Mouse (Mus musculus) hindbrain, embryonic 13.5 days (tissue): ENCODE measurements around the gene Cadm1. TPM values are rescaled to one million over a fixed set of nuclear protein-coding genes. Genes with fewer than 3 reads are reported as not detected.

ENCODE experiments used
- ATAC-seq: fragments of 200-750 bp; cut with Nextera tagmentation; 2 replicates; pipeline ENCODE4 v1.8.0; 2017; ENCODE audit warnings: moderate TSS enrichment; ENCODE audit not compliant: low FRiP score
- H3K27ac ChIP-seq: fragments of 300-500 bp; sonication (generic); 2 replicates; pipeline ENCODE4 v1.5.1; 2015; ENCODE audit warnings: inconsistent platforms, mild to moderate bottlenecking, moderate library complexity
- H3K27me3 ChIP-seq: fragments of 300-500 bp; sonication (generic); 2 replicates; pipeline ENCODE4 v1.6.1; 2015; ENCODE audit warnings: mild to moderate bottlenecking, inconsistent platforms
- H3K36me3 ChIP-seq: fragments of 300-500 bp; sonication (generic); 2 replicates; pipeline ENCODE4 v1.6.1; 2015; ENCODE audit warnings: mild to moderate bottlenecking, inconsistent platforms
- H3K4me1 ChIP-seq: fragments of 300-500 bp; sonication (generic); replicated peaks from 2 replicates; pipeline ENCODE4 v1.6.1; 2015; ENCODE audit warnings: inconsistent platforms
- H3K4me2 ChIP-seq: fragments of 300-500 bp; sonication (generic); 2 replicates; pipeline ENCODE4 v1.6.1; 2015; ENCODE audit warnings: inconsistent platforms, mild to moderate bottlenecking, moderate library complexity
- H3K4me3 ChIP-seq: fragments of 300-500 bp; sonication (generic); 2 replicates; pipeline ENCODE4 v1.5.1; 2015; ENCODE audit warnings: mild to moderate bottlenecking, inconsistent platforms
- H3K9ac ChIP-seq: fragments of 300-500 bp; sonication (generic); 2 replicates; pipeline ENCODE4 v1.6.1; 2015; ENCODE audit warnings: mild to moderate bottlenecking, inconsistent platforms
- H3K9me3 ChIP-seq: fragments of 300-500 bp; sonication (generic); 2 replicates; pipeline ENCODE4 v1.6.1; 2016; ENCODE audit warnings: inconsistent platforms
- WGBS: fragments of 180-500 bp; shearing (Covaris S2); methylation state at CpG from one replicate; pipeline ENCODE4 v1.1.7; 2015; 5-methylcytosine and 5-hydroxymethylcytosine counted together
- polyA plus RNA-seq: library from polyadenylated mRNA; unstranded; fragments of >200 nt; fragmentation: Nextera tagmentation; extraction: Ambion mirVana; gene quantifications from 2 replicates; pipeline ENCODE4 v1.2.1, GENCODE M21; 2015

The Cadm1 gene
- polyA plus RNA-seq, 1 experiment from 2014 or later = 180 TPM

GRCm38 (mm10) chr9:47703026-47703876, 173.3 kb downstream of the Cadm1 start:
- no peaks in the 10 kb centered on the region for H3K27me3 ChIP-seq
- H3K9ac ChIP-seq = no peak overlapping the region
- H3K4me3 ChIP-seq = no peak overlapping the region
- no peaks in the 10 kb centered on the region for H3K9me3 ChIP-seq
- no peaks in the 10 kb centered on the region for H3K36me3 ChIP-seq
- WGBS = 89% methylated on average over 19 of the region's 19 CpGs
- no peak overlapping the region for H3K4me2 ChIP-seq
- H3K4me1 ChIP-seq = peaks cover 38% of the 10 kb centered on the region
- no peak for ATAC-seq
- H3K27ac ChIP-seq = no peak overlapping the region

DNA sequence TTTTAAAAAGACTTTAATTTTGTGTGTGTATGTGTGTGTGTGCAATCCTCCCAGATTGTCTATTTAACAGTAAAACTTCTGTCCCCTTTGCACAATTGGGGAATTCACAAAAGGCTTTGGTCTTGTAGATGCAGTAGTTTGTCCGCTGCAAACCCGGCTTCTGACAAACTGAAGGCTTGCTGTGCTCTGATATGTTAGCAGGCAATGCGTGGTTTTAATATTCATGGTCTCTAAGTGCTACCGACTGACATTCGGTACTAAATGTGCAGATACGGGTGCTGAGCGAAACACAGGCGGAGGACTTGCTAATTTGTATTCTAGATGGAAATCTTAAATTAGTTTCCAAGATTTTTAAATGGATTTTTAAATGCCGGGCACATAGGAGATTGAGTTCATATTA, 176.4 kb downstream of the Cadm1 start:
- WGBS = 42% methylated on average over 9 of the region's 9 CpGs
- Histone ChIP-seq H3K4me3 (no peak overlapping the region), H3K4me1 (peaks cover 41% of the 10 kb centered on the region), H3K9me3 (no peaks in the 10 kb centered on the region), H3K27me3 (no peaks in the 10 kb centered on the region), H3K4me2 (no peak overlapping the region), H3K9ac (no peak overlapping the region), H3K27ac (no peak overlapping the region), H3K36me3 (no peaks in the 10 kb centered on the region)
- no peak for ATAC-seq

GRCm38 (mm10) chr9:47707326-47707725, 177.4 kb downstream of the Cadm1 start:
- H3K9me3 ChIP-seq = no peaks in the 10 kb centered on the region
- no peaks in the 10 kb centered on the region for H3K27me3 ChIP-seq
- no peak overlapping the region for H3K4me3 ChIP-seq
- 58% methylated on average over 6 of the region's 6 CpGs for WGBS
- peak overlapping the region; percentile 79 for H3K27ac ChIP-seq
- H3K4me1 ChIP-seq = peaks cover 43% of the 10 kb centered on the region
- no peaks in the 10 kb centered on the region for H3K36me3 ChIP-seq
- no peak for ATAC-seq
- H3K9ac ChIP-seq = no peak overlapping the region
- H3K4me2 ChIP-seq = no peak overlapping the region

DNA sequence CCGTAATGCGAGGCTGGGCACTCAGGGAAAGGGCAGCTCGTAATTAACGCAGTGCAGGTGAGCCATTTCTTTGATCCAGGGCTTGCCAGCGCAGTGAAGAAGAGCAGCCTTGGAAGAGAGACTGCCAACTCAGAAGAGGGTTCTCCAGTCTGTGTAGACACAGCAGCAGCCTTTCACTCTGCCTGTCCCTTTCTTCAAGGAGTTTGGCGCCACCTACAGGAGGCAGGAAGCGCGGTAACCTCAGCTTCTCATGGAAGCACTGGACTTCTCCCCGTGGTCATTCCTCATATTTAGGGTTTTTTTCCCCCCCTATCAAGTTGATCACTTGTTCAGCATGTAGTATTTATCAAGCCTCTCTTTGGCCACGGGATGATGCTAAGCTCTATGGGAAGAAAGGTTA, 178.3 kb downstream of the Cadm1 start:
- no peak overlapping the region for H3K4me2 ChIP-seq
- WGBS = 25% methylated on average over 10 of the region's 10 CpGs
- H3K36me3 ChIP-seq = no peaks in the 10 kb centered on the region
- no peaks in the 10 kb centered on the region for H3K9me3 ChIP-seq
- H3K4me1 ChIP-seq = peaks cover 43% of the 10 kb centered on the region
- H3K27me3 ChIP-seq = no peaks in the 10 kb centered on the region
- H3K9ac ChIP-seq = no peak overlapping the region
- H3K4me3 ChIP-seq = no peak overlapping the region
- peak overlapping the region; percentile 79 for H3K27ac ChIP-seq
- peak; percentile 75 for ATAC-seq

DNA sequence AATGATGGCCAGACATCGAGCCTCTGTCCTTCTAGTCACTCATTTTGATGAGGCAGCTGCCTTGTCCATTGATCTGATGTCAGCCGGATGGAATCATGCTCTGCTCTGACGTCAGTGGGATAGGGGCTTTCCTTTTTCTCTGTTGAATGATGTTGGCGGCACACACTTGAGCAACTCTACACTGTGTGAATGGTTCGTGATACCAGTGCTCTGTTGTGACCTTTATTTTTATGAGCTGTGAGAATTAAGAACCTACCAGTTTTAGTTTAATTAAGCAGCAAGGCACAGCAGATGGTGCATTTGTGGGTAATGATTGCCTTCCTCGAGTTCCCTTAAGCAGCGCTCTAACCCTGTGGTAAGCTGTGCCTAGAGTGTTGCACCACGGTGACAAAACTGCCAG, 181.0 kb downstream of the Cadm1 start:
- no peak for ATAC-seq
- Histone ChIP-seq H3K9me3 (no peaks in the 10 kb centered on the region), H3K4me2 (no peak overlapping the region), H3K4me1 (peaks cover 64% of the 10 kb centered on the region), H3K36me3 (no peaks in the 10 kb centered on the region), H3K27ac (0 out of 2 replicates have a peak overlapping the region, but pooled peaks have one; percentile 8), H3K9ac (no peak overlapping the region), H3K4me3 (no peak overlapping the region), H3K27me3 (no peaks in the 10 kb centered on the region)
- WGBS = 55% methylated on average over 8 of the region's 8 CpGs

- peaks cover 60% of the 10 kb centered on the region for H3K4me1 ChIP-seq
- peak overlapping the region; percentile 62 for H3K27ac ChIP-seq
- H3K27me3 ChIP-seq = no peaks in the 10 kb centered on the region
- no peaks in the 10 kb centered on the region for H3K36me3 ChIP-seq
- ATAC-seq = peak; percentile 71
- no peak overlapping the region for H3K9ac ChIP-seq
- H3K4me3 ChIP-seq = no peak overlapping the region
- WGBS = 18% methylated on average over 2 of the region's 2 CpGs
- H3K4me2 ChIP-seq = no peak overlapping the region
- no peaks in the 10 kb centered on the region for H3K9me3 ChIP-seq
Observed at GRCm38 (mm10) chr9:47714541-47714940, 184.6 kb downstream of the Cadm1 start.

DNA sequence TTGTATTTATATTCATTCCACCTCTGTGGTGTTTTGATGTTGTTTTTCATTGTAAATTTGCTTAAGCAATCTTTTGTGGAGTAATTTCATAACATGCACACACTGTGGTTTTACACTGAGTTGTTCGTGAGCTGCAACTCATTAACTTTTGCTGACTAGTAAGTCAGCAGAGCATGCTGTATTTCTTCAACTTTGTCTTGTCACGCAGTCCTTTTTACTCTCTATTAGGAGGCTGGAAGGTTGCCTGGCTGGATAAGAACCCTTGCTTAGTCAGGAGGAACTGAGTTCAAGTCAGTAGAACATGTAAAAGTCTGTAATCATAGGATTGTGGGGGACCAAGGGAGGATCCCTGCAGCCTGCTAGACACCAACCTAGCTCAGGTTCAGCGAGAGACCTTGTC, 185.4 kb downstream of the Cadm1 start:
- no peak for ATAC-seq
- Histone ChIP-seq H3K9ac (no peak overlapping the region), H3K36me3 (no peaks in the 10 kb centered on the region), H3K4me2 (no peak overlapping the region), H3K4me1 (peaks cover 60% of the 10 kb centered on the region), H3K9me3 (no peaks in the 10 kb centered on the region), H3K4me3 (no peak overlapping the region), H3K27ac (peak overlapping the region; percentile 62), H3K27me3 (no peaks in the 10 kb centered on the region)
- WGBS = 83% methylated on average over 3 of the region's 3 CpGs

- Histone ChIP-seq H3K4me2 (no peak overlapping the region), H3K27ac (no peak overlapping the region; the same call in 1 of the 2 replicates), H3K4me3 (no peak overlapping the region), H3K4me1 (peaks cover 53% of the 10 kb centered on the region), H3K9ac (no peak overlapping the region), H3K9me3 (no peaks in the 10 kb centered on the region), H3K36me3 (no peaks in the 10 kb centered on the region), H3K27me3 (no peaks in the 10 kb centered on the region)
- 78% methylated on average over 16 of the region's 16 CpGs for WGBS
- no peak for ATAC-seq
Observed at GRCm38 (mm10) chr9:47716883-47717282, 186.9 kb downstream of the Cadm1 start.

DNA sequence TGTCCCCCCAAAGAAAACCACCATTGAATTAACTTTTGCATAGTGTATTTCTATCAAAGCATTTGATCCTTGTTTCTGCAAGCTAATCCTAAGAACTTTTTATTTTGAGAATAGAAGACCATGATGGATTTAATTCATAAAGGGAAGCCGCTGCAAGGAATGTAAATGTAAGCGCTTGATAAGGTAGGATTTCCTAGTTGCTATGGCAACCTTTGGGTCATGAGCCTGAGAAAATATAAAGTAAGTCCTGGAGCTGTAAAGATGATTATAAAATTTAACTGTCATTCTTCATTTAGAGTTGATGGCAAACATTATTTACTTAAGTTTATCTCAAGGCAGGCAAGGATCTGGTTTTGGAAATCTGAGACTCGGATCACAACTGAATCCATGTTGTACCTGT, 197.6 kb downstream of the Cadm1 start:
- no peak overlapping the region for H3K4me3 ChIP-seq
- no peaks in the 10 kb centered on the region for H3K9me3 ChIP-seq
- no peak overlapping the region for H3K9ac ChIP-seq
- no peaks in the 10 kb centered on the region for H3K36me3 ChIP-seq
- peaks cover 44% of the 10 kb centered on the region for H3K4me1 ChIP-seq
- 68% methylated on average over 3 of the region's 3 CpGs for WGBS
- no peak for ATAC-seq
- peak overlapping the region; percentile 58; the same call in 1 of the 2 replicates for H3K27ac ChIP-seq
- no peaks in the 10 kb centered on the region for H3K27me3 ChIP-seq
- H3K4me2 ChIP-seq = no peak overlapping the region

GRCm38 (mm10) chr9:47728852-47729251, 198.9 kb downstream of the Cadm1 start:
- Histone ChIP-seq H3K9ac (peak overlapping the region; percentile 46; the same call in 1 of the 2 replicates), H3K4me2 (no peak overlapping the region), H3K4me3 (no peak overlapping the region), H3K36me3 (no peaks in the 10 kb centered on the region), H3K4me1 (peaks cover 49% of the 10 kb centered on the region), H3K27me3 (no peaks in the 10 kb centered on the region), H3K9me3 (no peaks in the 10 kb centered on the region), H3K27ac (peak overlapping the region; percentile 79)
- ATAC-seq = no peak
- 43% methylated on average over 5 of the region's 5 CpGs for WGBS

DNA sequence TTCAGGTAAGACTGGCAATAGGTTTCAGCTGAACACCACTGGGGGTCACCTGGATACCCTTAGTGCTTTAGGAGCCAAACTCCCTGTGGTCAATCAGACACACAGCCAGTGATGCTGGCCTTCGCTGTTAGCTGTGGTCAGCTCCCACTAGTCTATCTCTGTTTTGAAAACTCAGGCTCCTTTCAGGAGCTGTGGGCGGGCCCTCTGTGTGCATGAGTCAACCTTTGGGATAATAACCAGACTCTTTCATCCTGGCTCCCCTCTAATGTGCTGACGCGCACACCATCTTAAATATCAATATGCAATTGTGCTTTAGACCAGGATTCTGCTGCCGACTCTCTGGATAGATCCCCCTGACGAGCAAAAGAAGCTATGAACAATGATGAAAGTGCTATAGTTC, 200.3 kb downstream of the Cadm1 start:
- Histone ChIP-seq H3K4me3 (no peak overlapping the region), H3K9me3 (no peaks in the 10 kb centered on the region), H3K4me2 (no peak overlapping the region), H3K36me3 (no peaks in the 10 kb centered on the region), H3K9ac (no peak overlapping the region), H3K27ac (peak overlapping the region; percentile 35; the same call in 1 of the 2 replicates), H3K27me3 (no peaks in the 10 kb centered on the region), H3K4me1 (peaks cover 59% of the 10 kb centered on the region)
- 85% methylated on average over 6 of the region's 6 CpGs for WGBS
- no peak for ATAC-seq

DNA sequence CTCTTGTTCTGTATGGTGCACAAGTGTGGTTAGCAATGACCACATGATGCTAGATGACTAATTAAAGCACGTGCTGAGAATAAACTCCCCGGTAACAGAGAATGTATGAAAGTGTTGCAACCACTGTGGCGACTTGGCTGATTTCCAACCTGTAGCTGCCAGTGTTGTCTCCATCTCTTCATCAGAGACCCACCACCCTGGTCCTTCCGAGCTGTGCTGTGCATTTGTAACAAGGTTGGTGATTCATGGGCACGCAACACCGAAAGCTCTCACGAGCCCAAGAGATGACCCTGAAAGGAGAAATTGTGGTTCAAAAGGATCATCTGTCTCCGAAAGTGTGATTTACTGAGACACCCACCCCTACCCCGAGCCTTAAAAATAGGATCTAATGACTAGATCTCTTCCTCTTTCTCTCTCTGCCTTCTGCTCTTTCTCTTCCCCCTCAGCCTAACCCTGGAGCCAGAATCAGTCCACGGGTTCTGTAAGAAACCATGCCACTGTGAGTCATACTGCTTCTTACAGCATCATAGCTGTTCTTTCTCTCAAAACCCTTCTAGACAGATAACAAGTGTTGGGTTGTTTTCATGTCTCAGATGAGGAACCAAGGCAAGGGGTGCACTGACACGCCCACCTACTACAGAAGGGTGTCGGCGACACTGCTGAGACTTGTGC, 203.9 kb downstream of the Cadm1 start:
- Histone ChIP-seq H3K4me3 (no peak overlapping the region), H3K36me3 (no peaks in the 10 kb centered on the region), H3K9me3 (no peaks in the 10 kb centered on the region), H3K27me3 (no peaks in the 10 kb centered on the region), H3K4me2 (no peak overlapping the region), H3K9ac (no peak overlapping the region), H3K27ac (peak overlapping the region; percentile 20; the same call in 1 of the 2 replicates), H3K4me1 (peaks cover 61% of the 10 kb centered on the region)
- ATAC-seq = no peak
- 82% methylated on average over 13 of the region's 13 CpGs for WGBS
